Mouse (Mus musculus) heart, adult 2 months (tissue): ENCODE results near the gene Evc.

Experiments
- CTCF ChIP-seq: fragments of 200-600 bp; IDR thresholded peaks from 2 replicates; pipeline ENCODE4 v1.8.1; 2022; ENCODE audit warnings: antibody characterized with exemption, mild to moderate bottlenecking, moderate library complexity
- EP300 ChIP-seq: fragments of 200-500 bp; IDR thresholded peaks from 2 replicates; pipeline ENCODE4 v1.6.1; 2011; ENCODE audit warnings: low read depth, low read length, control low read depth; ENCODE audit not compliant: insufficient read depth
- POLR2A ChIP-seq: fragments of 200-500 bp; IDR thresholded peaks from 2 replicates; pipeline ENCODE4 v1.6.1; 2011; ENCODE audit warnings: mild to moderate bottlenecking, low read depth, low read length, control low read depth; ENCODE audit not compliant: insufficient read depth

DNA sequence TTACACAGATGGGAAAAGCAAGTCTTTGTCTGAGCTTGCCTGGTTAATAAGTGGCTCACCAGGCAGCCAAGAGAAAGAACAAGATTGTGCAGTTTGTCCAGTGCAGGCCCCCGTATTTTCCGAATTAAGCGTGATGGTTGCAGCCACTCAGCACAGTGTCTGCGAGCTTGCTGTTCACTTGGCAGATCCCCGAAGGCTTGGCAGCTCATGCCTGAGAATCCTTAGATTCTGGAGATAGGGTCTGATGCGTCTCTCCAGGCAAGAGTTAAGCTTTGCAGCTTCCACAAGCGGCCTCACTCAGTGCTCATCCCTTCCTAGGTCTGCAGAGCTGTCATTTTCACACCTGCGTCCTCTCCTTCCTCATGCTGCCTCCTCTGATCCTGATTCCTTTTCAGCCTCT, 32.1 kb upstream of the Evc start:
- no peak for TF ChIP-seq POLR2A
- no peak for TF ChIP-seq EP300
- no peak for TF ChIP-seq CTCF
